Mouse (Mus musculus): ENCODE measurements around the gene Kcnj8. TPM values are rescaled to one million over a fixed set of nuclear protein-coding genes. Genes with fewer than 3 reads are reported as not detected.

Gene Kcnj8
- polyA plus RNA-seq (2015; fragmentation: Nextera tagmentation; extraction: Ambion mirVana) = 30.1 and 35.7 TPM in 2 replicates

DNA sequence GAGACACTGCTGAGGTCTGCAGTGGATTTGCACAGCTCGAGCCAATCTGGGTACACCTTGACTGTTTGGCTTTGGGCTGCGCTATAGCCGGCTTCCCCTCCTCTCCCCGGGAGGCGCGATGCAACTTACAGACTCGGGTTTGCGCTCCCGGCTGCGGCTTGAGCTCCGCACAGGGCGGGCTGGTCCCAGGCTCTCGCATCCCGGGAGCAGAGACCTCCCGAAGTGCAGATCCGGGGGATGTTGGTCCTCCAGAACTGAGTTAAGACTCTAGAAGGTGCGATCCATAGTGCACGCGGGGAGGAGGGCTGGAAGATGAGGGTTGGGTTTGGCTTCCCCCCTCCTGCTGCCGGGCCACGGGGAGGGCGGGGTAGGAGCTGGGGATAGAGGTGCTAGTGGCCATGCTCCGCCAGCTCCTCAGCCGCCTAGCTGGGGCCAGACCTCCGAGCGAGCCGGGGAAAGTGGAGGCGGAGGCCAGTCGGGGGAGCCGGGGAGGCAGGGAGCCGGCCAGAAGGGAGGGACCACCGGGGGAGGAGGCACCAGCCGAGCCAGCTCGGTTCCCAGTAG lies at the start of gene Kcnj8:
Gene Kcnj8, minus strand, starts transcription at position 560 of the 564 bp plus-strand sequence.
- ATAC-seq = peak; percentile 86
- no peaks in the 10 kb centered on the region for H3K36me3 ChIP-seq (ENCODE audit: control insufficient read depth, insufficient read depth, low read length)
- peaks cover 13% of the 10 kb centered on the region for H3K4me1 ChIP-seq (ENCODE audit: control insufficient read depth, insufficient read depth, low read length)
- H3K4me3 ChIP-seq (ENCODE audit: low read length) = peak within 1 kb of the TSS; percentile 56
- no peaks in the 10 kb centered on the region for H3K9me3 ChIP-seq (ENCODE audit: control insufficient read depth, low read length)
- peaks cover 14% of the 10 kb centered on the region; the same call in 1 of the 2 replicates for H3K27me3 ChIP-seq (replicated peaks; ENCODE audit: control insufficient read depth, insufficient read depth, low read length)
- H3K4me2 ChIP-seq (ENCODE audit: low read depth, low read length) = peak within 1 kb of the TSS; percentile 68
- WGBS = under 1% methylated on average over 33 of the region's 34 CpGs
- H3K9ac ChIP-seq (ENCODE audit: low read depth, low read length) = peak within 1 kb of the TSS; percentile 70
- H3K27ac ChIP-seq (ENCODE audit: low read length) = peak within 1 kb of the TSS; percentile 79

- no peak overlapping the region for H3K4me2 ChIP-seq (ENCODE audit: low read depth, low read length)
- H3K9me3 ChIP-seq (ENCODE audit: control insufficient read depth, low read length) = no peaks in the 10 kb centered on the region
- no peaks in the 10 kb centered on the region for H3K27me3 ChIP-seq (replicated peaks; ENCODE audit: control insufficient read depth, insufficient read depth, low read length)
- H3K27ac ChIP-seq (ENCODE audit: low read length) = no peak overlapping the region
- H3K9ac ChIP-seq (ENCODE audit: low read depth, low read length) = no peak overlapping the region
- 32% methylated on average over 3 of the region's 3 CpGs for WGBS
- no peak for ATAC-seq
- no peaks in the 10 kb centered on the region for H3K36me3 ChIP-seq (ENCODE audit: control insufficient read depth, insufficient read depth, low read length)
- no peak overlapping the region for H3K4me3 ChIP-seq (ENCODE audit: low read length)
- H3K4me1 ChIP-seq (ENCODE audit: control insufficient read depth, insufficient read depth, low read length) = no peaks in the 10 kb centered on the region
These were observed 45.2 kb upstream of the Kcnj8 start for GRCm38 (mm10) chr6:142616659-142617058.

DNA sequence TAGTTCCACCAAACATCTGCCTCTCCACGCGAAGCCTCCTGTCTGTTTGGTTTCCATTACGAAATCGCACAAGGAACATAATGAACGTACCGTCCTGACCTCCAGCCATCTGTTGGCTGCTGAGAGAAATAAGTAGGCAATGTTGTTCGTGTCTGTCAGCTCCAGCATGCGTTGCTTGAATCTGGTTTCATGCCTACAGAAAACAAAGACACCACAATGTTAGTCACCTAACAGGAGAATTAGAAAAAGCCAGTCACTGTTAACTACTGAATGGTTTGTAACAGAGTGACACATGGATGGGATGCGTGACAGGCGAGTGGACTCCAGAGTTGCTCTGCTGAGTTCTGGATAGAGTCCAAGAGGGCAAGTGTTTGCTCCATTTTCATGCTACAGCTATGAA lies 42.9 kb upstream of the Kcnj8 start:
- no peak overlapping the region for H3K27ac ChIP-seq (ENCODE audit: low read length)
- H3K4me1 ChIP-seq (ENCODE audit: control insufficient read depth, insufficient read depth, low read length) = no peaks in the 10 kb centered on the region
- ATAC-seq = no peak
- no peaks in the 10 kb centered on the region for H3K36me3 ChIP-seq (ENCODE audit: control insufficient read depth, insufficient read depth, low read length)
- H3K4me2 ChIP-seq (ENCODE audit: low read depth, low read length) = no peak overlapping the region
- H3K9ac ChIP-seq (ENCODE audit: low read depth, low read length) = no peak overlapping the region
- no peaks in the 10 kb centered on the region for H3K27me3 ChIP-seq (replicated peaks; ENCODE audit: control insufficient read depth, insufficient read depth, low read length)
- no peak overlapping the region for H3K4me3 ChIP-seq (ENCODE audit: low read length)
- no peaks in the 10 kb centered on the region for H3K9me3 ChIP-seq (ENCODE audit: control insufficient read depth, low read length)
- WGBS = 76% methylated on average over 10 of the region's 10 CpGs

DNA sequence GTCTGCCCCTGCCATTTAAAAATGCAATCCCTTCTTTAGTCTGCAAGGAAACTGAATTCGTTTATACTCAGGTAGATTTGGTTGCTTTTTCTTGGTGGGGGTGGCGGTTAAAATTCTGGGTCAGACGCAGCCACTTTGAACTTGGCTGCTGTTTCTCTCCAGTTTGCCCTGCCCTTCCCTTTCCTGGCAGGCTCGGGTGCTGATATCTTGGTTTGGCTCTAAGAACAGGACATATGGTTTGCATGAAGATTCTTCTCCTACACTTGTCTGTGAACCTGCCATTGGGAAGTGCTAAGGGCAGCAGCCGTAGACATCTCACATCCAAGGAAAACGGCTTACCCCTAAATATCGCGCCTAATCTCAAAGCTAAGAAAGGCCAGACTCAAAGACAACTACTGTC lies 41.0 kb upstream of the Kcnj8 start:
- H3K36me3 ChIP-seq (ENCODE audit: control insufficient read depth, insufficient read depth, low read length) = no peaks in the 10 kb centered on the region
- H3K9ac ChIP-seq (ENCODE audit: low read depth, low read length) = no peak overlapping the region
- no peaks in the 10 kb centered on the region for H3K4me1 ChIP-seq (ENCODE audit: control insufficient read depth, insufficient read depth, low read length)
- no peak overlapping the region for H3K4me2 ChIP-seq (ENCODE audit: low read depth, low read length)
- H3K27me3 ChIP-seq (replicated peaks; ENCODE audit: control insufficient read depth, insufficient read depth, low read length) = no peaks in the 10 kb centered on the region
- no peak for ATAC-seq
- H3K27ac ChIP-seq (ENCODE audit: low read length) = no peak overlapping the region
- H3K9me3 ChIP-seq (ENCODE audit: control insufficient read depth, low read length) = no peaks in the 10 kb centered on the region
- WGBS = 85% methylated on average over 8 of the region's 8 CpGs
- no peak overlapping the region for H3K4me3 ChIP-seq (ENCODE audit: low read length)

DNA sequence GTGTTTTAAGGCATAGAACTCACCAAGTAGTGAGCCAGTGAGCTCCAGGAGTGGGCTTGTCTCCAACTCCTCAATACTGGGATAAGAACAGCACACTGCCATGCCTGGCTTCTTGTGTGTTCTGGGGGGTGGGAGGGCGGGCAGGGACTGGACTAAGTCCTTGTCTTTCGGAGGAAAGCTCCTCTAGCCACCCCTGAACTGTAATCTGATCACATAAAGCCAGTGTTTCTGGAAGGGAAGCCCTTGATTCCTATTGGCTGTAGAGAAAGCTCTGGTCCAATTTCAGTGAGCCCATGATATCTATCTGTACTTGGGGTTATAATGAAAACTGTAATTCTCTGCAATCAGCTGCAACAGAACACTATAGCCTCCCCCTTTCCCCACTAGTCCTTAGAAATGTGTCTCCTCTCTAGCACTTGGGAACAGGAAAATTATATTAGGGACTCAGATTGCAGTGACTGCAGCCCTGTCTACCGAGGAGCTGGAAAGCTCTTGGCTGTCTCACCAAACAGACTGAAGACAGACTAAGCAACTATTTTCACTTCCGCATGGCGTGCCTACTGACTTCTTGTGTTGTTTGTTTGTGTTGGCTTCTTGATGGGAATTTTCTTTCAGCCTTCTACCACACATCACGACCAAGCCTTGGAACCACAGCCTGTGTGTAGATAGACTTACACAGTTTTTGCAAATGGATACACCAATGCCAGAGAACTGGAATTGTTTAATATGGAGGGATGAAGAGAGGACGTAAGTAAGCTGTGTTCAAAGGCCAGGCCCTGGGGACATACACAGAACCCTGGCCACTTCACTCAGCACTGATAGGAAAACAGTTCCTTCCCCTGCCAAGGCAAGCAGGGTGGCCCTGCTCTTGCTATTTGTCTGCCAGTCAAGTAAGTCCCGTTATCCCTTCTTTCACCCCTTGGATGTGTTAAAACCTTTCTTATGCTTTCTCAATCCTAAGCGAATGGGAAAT lies 38.3 kb upstream of the Kcnj8 start:
- WGBS = 60% methylated on average over 9 of the region's 9 CpGs
- no peak overlapping the region for H3K4me3 ChIP-seq (ENCODE audit: low read length)
- ATAC-seq = no peak
- H3K36me3 ChIP-seq (ENCODE audit: control insufficient read depth, insufficient read depth, low read length) = no peaks in the 10 kb centered on the region
- no peak overlapping the region for H3K27ac ChIP-seq (ENCODE audit: low read length)
- no peaks in the 10 kb centered on the region for H3K9me3 ChIP-seq (ENCODE audit: control insufficient read depth, low read length)
- no peaks in the 10 kb centered on the region for H3K4me1 ChIP-seq (ENCODE audit: control insufficient read depth, insufficient read depth, low read length)
- H3K9ac ChIP-seq (ENCODE audit: low read depth, low read length) = no peak overlapping the region
- H3K4me2 ChIP-seq (ENCODE audit: low read depth, low read length) = no peak overlapping the region
- no peaks in the 10 kb centered on the region for H3K27me3 ChIP-seq (replicated peaks; ENCODE audit: control insufficient read depth, insufficient read depth, low read length)

- Histone ChIP-seq H3K9me3 (ENCODE audit: control insufficient read depth, low read length) (no peaks in the 10 kb centered on the region), H3K27ac (ENCODE audit: low read length) (no peak overlapping the region), H3K27me3 (replicated peaks; ENCODE audit: control insufficient read depth, insufficient read depth, low read length) (no peaks in the 10 kb centered on the region), H3K9ac (ENCODE audit: low read depth, low read length) (no peak overlapping the region), H3K36me3 (ENCODE audit: control insufficient read depth, insufficient read depth, low read length) (no peaks in the 10 kb centered on the region), H3K4me2 (ENCODE audit: low read depth, low read length) (no peak overlapping the region), H3K4me1 (ENCODE audit: control insufficient read depth, insufficient read depth, low read length) (no peaks in the 10 kb centered on the region), H3K4me3 (ENCODE audit: low read length) (no peak overlapping the region)
- 54% methylated on average over 7 of the region's 7 CpGs for WGBS
- no peak for ATAC-seq
These were observed 35.7 kb upstream of the Kcnj8 start for GRCm38 (mm10) chr6:142607080-142607479.

DNA sequence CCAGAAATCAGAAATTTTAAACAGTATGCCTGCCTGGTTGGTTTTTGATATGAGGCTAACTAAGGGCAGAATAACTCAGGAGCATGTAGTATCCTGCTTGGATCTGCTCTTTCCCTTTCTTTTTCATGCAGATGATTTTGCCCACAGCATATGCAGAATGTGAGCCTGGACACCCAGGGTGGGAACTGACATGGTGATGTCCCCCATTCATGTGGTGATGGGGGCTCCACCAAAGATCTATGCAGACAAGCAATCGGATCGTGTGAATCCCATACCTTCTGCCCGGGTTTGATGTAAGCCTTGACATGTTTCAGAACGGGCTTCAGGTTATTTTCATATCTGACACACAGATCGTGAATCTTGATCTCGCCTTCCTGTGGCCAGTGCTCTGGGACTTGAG lies 31.4 kb upstream of the Kcnj8 start:
- Histone ChIP-seq H3K4me3 (ENCODE audit: low read length) (no peak overlapping the region), H3K27me3 (replicated peaks; ENCODE audit: control insufficient read depth, insufficient read depth, low read length) (no peaks in the 10 kb centered on the region), H3K9ac (ENCODE audit: low read depth, low read length) (no peak overlapping the region), H3K4me1 (ENCODE audit: control insufficient read depth, insufficient read depth, low read length) (no peaks in the 10 kb centered on the region), H3K36me3 (ENCODE audit: control insufficient read depth, insufficient read depth, low read length) (no peaks in the 10 kb centered on the region), H3K9me3 (ENCODE audit: control insufficient read depth, low read length) (no peaks in the 10 kb centered on the region), H3K27ac (ENCODE audit: low read length) (no peak overlapping the region), H3K4me2 (ENCODE audit: low read depth, low read length) (no peak overlapping the region)
- 62% methylated on average over 6 of the region's 6 CpGs for WGBS
- no peak for ATAC-seq

DNA sequence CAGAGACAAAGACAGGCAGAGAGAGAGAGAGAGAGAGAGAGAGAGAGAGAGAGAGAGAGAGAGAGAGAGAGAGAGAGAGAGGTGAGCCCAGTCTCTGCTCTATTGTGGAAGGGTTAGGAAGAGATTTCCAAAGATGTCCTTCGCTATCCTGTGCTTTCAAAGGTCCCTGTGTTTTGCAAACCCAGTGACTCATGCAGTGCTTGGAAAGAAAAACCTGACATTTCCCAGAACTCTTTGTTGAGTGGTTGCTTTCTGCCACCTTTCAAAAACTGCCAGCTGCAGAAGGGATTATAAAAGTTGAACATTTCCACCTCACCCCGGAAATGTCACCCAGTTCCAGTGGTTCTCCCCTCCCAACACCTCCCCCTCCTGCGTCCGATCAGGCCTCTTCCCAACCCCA lies 7.4 kb upstream of the Kcnj8 start:
- Histone ChIP-seq H3K4me1 (ENCODE audit: control insufficient read depth, insufficient read depth, low read length) (no peaks in the 10 kb centered on the region), H3K27me3 (replicated peaks; ENCODE audit: control insufficient read depth, insufficient read depth, low read length) (no peaks in the 10 kb centered on the region), H3K9me3 (ENCODE audit: control insufficient read depth, low read length) (no peaks in the 10 kb centered on the region), H3K27ac (ENCODE audit: low read length) (no peak overlapping the region), H3K4me3 (ENCODE audit: low read length) (no peak overlapping the region), H3K36me3 (ENCODE audit: control insufficient read depth, insufficient read depth, low read length) (no peaks in the 10 kb centered on the region), H3K9ac (ENCODE audit: low read depth, low read length) (no peak overlapping the region), H3K4me2 (ENCODE audit: low read depth, low read length) (no peak overlapping the region)
- WGBS = 75% methylated on average over 4 of the region's 4 CpGs
- ATAC-seq = no peak

GRCm38 (mm10) chr6:142577801-142578200 lies 6.4 kb upstream of the Kcnj8 start:
- no peaks in the 10 kb centered on the region for H3K36me3 ChIP-seq (ENCODE audit: control insufficient read depth, insufficient read depth, low read length)
- no peak for ATAC-seq
- H3K9ac ChIP-seq (ENCODE audit: low read depth, low read length) = no peak overlapping the region
- H3K27me3 ChIP-seq (replicated peaks; ENCODE audit: control insufficient read depth, insufficient read depth, low read length) = no peaks in the 10 kb centered on the region
- no peak overlapping the region for H3K4me2 ChIP-seq (ENCODE audit: low read depth, low read length)
- no peak overlapping the region for H3K27ac ChIP-seq (ENCODE audit: low read length)
- H3K9me3 ChIP-seq (ENCODE audit: control insufficient read depth, low read length) = no peaks in the 10 kb centered on the region
- no peak overlapping the region for H3K4me3 ChIP-seq (ENCODE audit: low read length)
- WGBS = 75% methylated on average over 6 of the region's 6 CpGs
- no peaks in the 10 kb centered on the region; the same call in 1 of the 2 replicates for H3K4me1 ChIP-seq (ENCODE audit: control insufficient read depth, insufficient read depth, low read length)

Measured in intestine, embryonic 16.5 days (tissue).